Mouse (Mus musculus): ENCODE data around the gene Dbr1.

- no peak for TF ChIP-seq POLR2A (IDR thresholded peaks at IDR 0.05; ENCODE audit: extremely low read depth, insufficient read depth, low read length)
- no peak for TF ChIP-seq CTCF (IDR thresholded peaks at IDR 0.05; ENCODE audit: extremely low read depth, insufficient read depth, low read length)
These were observed 15.5 kb downstream of the Dbr1 start for GRCm38 (mm10) chr9:99591144-99591543.
